Mouse (Mus musculus): ENCODE data around the gene Tanc1. TPM values are rescaled to one million over a fixed set of nuclear protein-coding genes. Genes with fewer than 3 reads are reported as not detected.

The Tanc1 gene
- total RNA-seq, 2 experiments from 2014 or later, result 109 to 114 TPM

GRCm38 (mm10) chr2:59862618-59863017 lies 250.8 kb downstream of the Tanc1 start:
- no peak for DNase-seq (ENCODE audit: low spot score in 2 of 2)

- DNase-seq (ENCODE audit: low spot score in 2 of 2), result no peak
Measured at GRCm38 (mm10) chr2:59870526-59870925, 258.7 kb downstream of the Tanc1 start.

GRCm38 (mm10) chr2:59876482-59876881 lies 264.6 kb downstream of the Tanc1 start:
- DNase-seq (ENCODE audit: low spot score in 2 of 2), result no peak

- DNase-seq (ENCODE audit: low spot score in 2 of 2), result no peak
Measured at GRCm38 (mm10) chr2:59877335-59877734, 265.5 kb downstream of the Tanc1 start.

- DNase-seq (ENCODE audit: low spot score in 2 of 2), result no peak
Measured at GRCm38 (mm10) chr2:59878221-59878620, 266.4 kb downstream of the Tanc1 start.

GRCm38 (mm10) chr2:59881404-59881803 lies 269.6 kb downstream of the Tanc1 start:
- DNase-seq (ENCODE audit: low spot score in 2 of 2), result no peak

GRCm38 (mm10) chr2:59881831-59882741 lies 270.2 kb downstream of the Tanc1 start, which contains the start of gene Wdsub1:
Gene Wdsub1 (minus strand): TSS chr2:59882591.
- peak; percentile 83 to 92 for DNase-seq (ENCODE audit: low spot score in 2 of 2)

- DNase-seq (ENCODE audit: low spot score in 2 of 2), result no peak
Measured at GRCm38 (mm10) chr2:59882742-59883281, 271.0 kb downstream of the Tanc1 start.

- DNase-seq (ENCODE audit: low spot score in 2 of 2), result no peak
Measured at GRCm38 (mm10) chr2:59889699-59890098, 277.9 kb downstream of the Tanc1 start.

Other genes starting within 250 kb of the Tanc1 start
- gene Dapl1, start 127.4 kb upstream of the Tanc1 start, total RNA-seq (2021), result not detected